Mouse (Mus musculus) CH12.LX (cell line): Measurements from ENCODE around the gene Olfr876. TPM values are rescaled to one million over a fixed set of nuclear protein-coding genes. Genes with fewer than 3 reads are reported as not detected.
A peak's percentile ranks its signal among the peaks of the same experiment; 100 is the strongest.

Source experiments
- DNase-seq: peaks from one replicate; pipeline ENCODE4 v3.0.0-alpha.2; 2013; ENCODE audit errors: extremely low read depth
- H3K27ac ChIP-seq: 2 replicates; pipeline ENCODE4 v1.5.1; 2012; ENCODE audit warnings: low read depth, mild to moderate bottlenecking, control low read depth, moderate library complexity; ENCODE audit not compliant: insufficient read depth
- H3K27me3 ChIP-seq: replicated peaks from 2 replicates; pipeline ENCODE3; 2012; ENCODE audit warnings: inconsistent platforms
- H3K36me3 ChIP-seq, 2 experiments: replicated peaks in 1 of 2; 2 replicates each; pipeline versions ENCODE3 to v1.6.1; 2012; ENCODE audit warnings: inconsistent platforms in 1 of 2, low read length in 1 of 2, mild to moderate bottlenecking in 1 of 2, mixed read lengths in 1 of 2, moderate library complexity in 1 of 2; ENCODE audit not compliant: control insufficient read depth in 1 of 2, insufficient read depth in 1 of 2
- H3K4me1 ChIP-seq, 2 experiments: 2 replicates each; pipeline ENCODE4 v1.6.1; 2012; ENCODE audit warnings: inconsistent platforms in 1 of 2, moderate library complexity in 1 of 2; ENCODE audit not compliant: insufficient read depth in 2 of 2, control insufficient read depth in 1 of 2
- H3K4me2 ChIP-seq: 2 replicates; pipeline ENCODE4 v1.6.1; 2012; ENCODE audit warnings: low read depth, mild to moderate bottlenecking, control low read depth; ENCODE audit not compliant: poor library complexity, insufficient read depth, severe bottlenecking
- H3K4me3 ChIP-seq, 3 experiments: fragments of 150-350 bp in 1 of 3; sonication (generic) in 1 of 3; replicated peaks in 1 of 3; 2 replicates each; pipeline versions ENCODE3 to v1.5.1; 2011 to 2012; ENCODE audit warnings: low read depth in 2 of 3, low read length in 2 of 3, mild to moderate bottlenecking in 2 of 3, moderate library complexity in 2 of 3, control low read depth in 1 of 3, improper control_type of control experiment in 1 of 3, inconsistent platforms in 1 of 3, mixed read lengths in 1 of 3; ENCODE audit not compliant: poor library complexity in 1 of 3
- H3K79me2 ChIP-seq: replicated peaks from 2 replicates; pipeline ENCODE4 v1.6.1; 2012; ENCODE audit warnings: mild to moderate bottlenecking, moderate library complexity; ENCODE audit not compliant: control insufficient read depth, poor library complexity, insufficient read depth, severe bottlenecking; ENCODE audit errors: extremely low read depth
- H3K9ac ChIP-seq: 2 replicates; pipeline ENCODE4 v1.6.1; 2012; ENCODE audit warnings: low read depth, mild to moderate bottlenecking, control low read depth, moderate library complexity; ENCODE audit not compliant: insufficient read depth
- H3K9me3 ChIP-seq: replicated peaks from 2 replicates; pipeline ENCODE3; 2012; ENCODE audit warnings: low read length, inconsistent platforms, mixed read lengths
- BHLHE40 ChIP-seq: IDR thresholded peaks from 2 replicates; pipeline ENCODE4 v1.6.1; 2011; ENCODE audit warnings: mild to moderate bottlenecking, low read depth, low read length, improper control_type of control experiment
- CTCF ChIP-seq, 2 experiments: IDR thresholded peaks in 1 of 2; conservative IDR thresholded peaks in 1 of 2; 2 replicates each; pipeline ENCODE4 v1.5.1; 2011 to 2012; ENCODE audit warnings: low read depth in 2 of 2, low read length in 2 of 2, improper control_type of control experiment in 1 of 2, inconsistent platforms in 1 of 2, mild to moderate bottlenecking in 1 of 2, moderate library complexity in 1 of 2
- E2F4 ChIP-seq: IDR thresholded peaks from 2 replicates; pipeline ENCODE4 v1.6.1; 2011; ENCODE audit warnings: low read depth, low read length, improper control_type of control experiment; ENCODE audit not compliant: insufficient replicate concordance
- EP300 ChIP-seq: IDR thresholded peaks from 2 replicates; pipeline ENCODE4 v1.6.1; 2011; ENCODE audit warnings: low read length, improper control_type of control experiment
- ETS1 ChIP-seq: conservative IDR thresholded peaks from 2 replicates; pipeline ENCODE4 v1.6.1; 2012; ENCODE audit warnings: low read depth, mild to moderate bottlenecking, inconsistent platforms, low read length, improper control_type of control experiment, moderate library complexity
- GABPA ChIP-seq: IDR thresholded peaks from 2 replicates; pipeline ENCODE4 v1.6.1; 2012; ENCODE audit warnings: low read depth, low read length, improper control_type of control experiment, inconsistent platforms; ENCODE audit not compliant: insufficient replicate concordance
- IRF4 ChIP-seq: IDR thresholded peaks from 2 replicates; pipeline ENCODE4 v1.6.1; 2014; ENCODE audit warnings: low read depth, mild to moderate bottlenecking, inconsistent platforms, low read length, improper control_type of control experiment
- JUND ChIP-seq: conservative IDR thresholded peaks from 2 replicates; pipeline ENCODE4 v1.6.1; 2011; ENCODE audit warnings: low read depth, low read length, improper control_type of control experiment
- KAT2A ChIP-seq: IDR thresholded peaks from 2 replicates; pipeline ENCODE4 v1.6.1; 2012; ENCODE audit warnings: low read length, improper control_type of control experiment, inconsistent platforms; ENCODE audit not compliant: insufficient replicate concordance
- MAX ChIP-seq: IDR thresholded peaks from 2 replicates; pipeline ENCODE4 v1.6.1; 2011; ENCODE audit warnings: low read length, improper control_type of control experiment
- MAZ ChIP-seq: IDR thresholded peaks from 2 replicates; pipeline ENCODE4 v1.6.1; 2012; ENCODE audit warnings: low read depth, mild to moderate bottlenecking, inconsistent platforms, low read length, improper control_type of control experiment, moderate library complexity
- NELFE ChIP-seq: IDR thresholded peaks from 2 replicates; pipeline ENCODE4 v1.6.1; 2011; ENCODE audit warnings: low read depth, low read length, improper control_type of control experiment
- NRF1 ChIP-seq: IDR thresholded peaks from 2 replicates; pipeline ENCODE4 v1.6.1; 2014; ENCODE audit warnings: low read depth, mild to moderate bottlenecking, inconsistent platforms, low read length, improper control_type of control experiment, moderate library complexity
- PAX5 ChIP-seq: IDR thresholded peaks from 2 replicates; pipeline ENCODE4 v1.6.1; 2012; ENCODE audit warnings: low read length, inconsistent platforms, mixed read lengths
- POLR2A ChIP-seq: IDR thresholded peaks from 2 replicates; pipeline ENCODE4 v1.6.1; 2011; ENCODE audit warnings: low read depth, mild to moderate bottlenecking, improper control_type of control experiment, low read length
- SIN3A ChIP-seq: IDR thresholded peaks from 2 replicates; pipeline ENCODE4 v1.6.1; 2012; ENCODE audit warnings: low read length, improper control_type of control experiment, inconsistent platforms
- SMC3 ChIP-seq: IDR thresholded peaks from 2 replicates; pipeline ENCODE4 v1.6.1; 2011; ENCODE audit warnings: low read depth, low read length, improper control_type of control experiment
- TBP ChIP-seq: conservative IDR thresholded peaks from 2 replicates; pipeline ENCODE4 v1.6.1; 2011; ENCODE audit warnings: low read depth, low read length, improper control_type of control experiment
- TCF12 ChIP-seq: IDR thresholded peaks from 2 replicates; pipeline ENCODE4 v1.6.1; 2014; ENCODE audit warnings: low read depth, mild to moderate bottlenecking, inconsistent platforms, low read length, improper control_type of control experiment
- USF1 ChIP-seq: IDR thresholded peaks from 2 replicates; pipeline ENCODE4 v1.6.1; 2014; ENCODE audit warnings: low read depth, mild to moderate bottlenecking, inconsistent platforms, low read length, improper control_type of control experiment
- USF2 ChIP-seq: conservative IDR thresholded peaks from 2 replicates; pipeline ENCODE4 v1.6.1; 2011; ENCODE audit warnings: low read depth, low read length, improper control_type of control experiment
- ZC3H11A ChIP-seq: IDR thresholded peaks from 2 replicates; pipeline ENCODE4 v1.6.1; 2012; ENCODE audit warnings: low read depth, mild to moderate bottlenecking, inconsistent platforms, low read length, improper control_type of control experiment
- ZMIZ1 ChIP-seq: IDR thresholded peaks from 2 replicates; pipeline ENCODE4 v1.6.1; 2012; ENCODE audit warnings: low read depth, mild to moderate bottlenecking, inconsistent platforms, low read length, improper control_type of control experiment
- ZNF384 ChIP-seq: IDR thresholded peaks from 2 replicates; pipeline ENCODE4 v1.6.1; 2012; ENCODE audit warnings: low read depth, low read length, improper control_type of control experiment, inconsistent platforms
- dilution Hi-C: fragments of 300-500 bp; cut with MboI; formaldehyde crosslinking; loops from 2 replicates; pipeline ENCODE4 v1.14.3; 2020; ENCODE audit warnings: low sequenced_read_pairs; ENCODE audit not compliant: extremely low pct_unique_long_range_greater_than_20kb, extremely low pct_ligation_motif_present
- in situ Hi-C: fragments of 300-500 bp; cut with MboI; formaldehyde crosslinking; loops from 3 replicates; pipeline ENCODE4 v1.14.3; 2019; ENCODE audit warnings: low sequenced_read_pairs, low pct_ligation_motif_present, low pct_unique_long_range_greater_than_20kb, mixed read lengths
- polyA plus RNA-seq: library from polyadenylated mRNA; unstranded; fragments of >175 nt; gene quantifications from 2 replicates; pipeline ENCODE4 v1.2.1, GENCODE M21; 2012; ENCODE audit warnings: low read depth; ENCODE audit not compliant: insufficient read length
- total RNA-seq, 2 experiments: library from RNA; depleted of rRNA; stranded (reverse); fragments of 300-350 nt in 1 of 2; fragments of >200 nt in 1 of 2; gene quantifications; 2 replicates each; pipeline ENCODE4 v1.2.3; 2012 to 2014

Olfr876 gene
- total and polyA plus RNA-seq, 3 experiments: not detected

GRCm38 (mm10) chr9:37807235-37807634 is 4.4 kb downstream of the Olfr876 start:
- TF ChIP-seq E2F4 (no peak), EP300 (0 out of 2 replicates have a peak, but pooled peaks have one; percentile 13)
- Histone ChIP-seq H3K79me2 (no peaks in the 10 kb centered on the region), H3K4me3 (no peak overlapping the region), H3K9ac (no peak overlapping the region), H3K4me2 (no peak overlapping the region), H3K27ac (no peak overlapping the region), H3K9me3 (no peaks in the 10 kb centered on the region), H3K36me3 (no peaks in the 10 kb centered on the region), H3K4me1 (peaks cover 0 to 13% of the 10 kb centered on the region in 2 experiments; a peak in 2 of 4 replicates), H3K27me3 (no peaks in the 10 kb centered on the region)
- peak; percentile 28 for DNase-seq
- dilution Hi-C loops: no loop called here
- in situ Hi-C loops: no loop called here

- in situ Hi-C loops: no loop called here
- no peak for DNase-seq
- dilution Hi-C loops: no loop called here
These were observed 5.6 kb downstream of the Olfr876 start for GRCm38 (mm10) chr9:37808456-37808855.

GRCm38 (mm10) chr9:37808976-37809375 is 6.1 kb downstream of the Olfr876 start:
- Histone ChIP-seq H3K4me1 (peaks cover 0 to 13% of the 10 kb centered on the region in 2 experiments; a peak in 2 of 4 replicates), H3K27ac (no peak overlapping the region), H3K27me3 (no peaks in the 10 kb centered on the region), H3K4me2 (no peak overlapping the region), H3K4me3 (no peak overlapping the region), H3K79me2 (no peaks in the 10 kb centered on the region), H3K9me3 (no peaks in the 10 kb centered on the region), H3K36me3 (no peaks in the 10 kb centered on the region), H3K9ac (no peak overlapping the region)
- dilution Hi-C loops: no loop called here
- in situ Hi-C loops: no loop called here
- no peak for TF ChIP-seq NELFE
- TF ChIP-seq CTCF (conservative IDR thresholded peaks at IDR 0.05 in 1 of 2, IDR thresholded peaks at IDR 0.05 in 1 of 2; ENCODE audit: low read depth in 2 of 2, low read length in 2 of 2): no peak
- no peak for TF ChIP-seq ZC3H11A
- TF ChIP-seq KAT2A: no peak
- TF ChIP-seq TBP: no peak
- no peak for TF ChIP-seq ZMIZ1
- TF ChIP-seq SMC3: no peak
- no peak for TF ChIP-seq JUND
- no peak for TF ChIP-seq TCF12
- no peak for TF ChIP-seq E2F4
- no peak for TF ChIP-seq BHLHE40
- TF ChIP-seq PAX5: no peak
- no peak for TF ChIP-seq POLR2A
- no peak for TF ChIP-seq EP300
- TF ChIP-seq ETS1: no peak
- TF ChIP-seq NRF1: no peak
- TF ChIP-seq IRF4: no peak
- no peak for DNase-seq

More at GRCm38 (mm10) chr9:37808456-37808855, 5.6 kb downstream of the Olfr876 start:
- Histone ChIP-seq H3K9ac (no peak overlapping the region), H3K4me3 (no peak overlapping the region), H3K36me3 (no peaks in the 10 kb centered on the region), H3K27me3 (no peaks in the 10 kb centered on the region), H3K9me3 (no peaks in the 10 kb centered on the region), H3K4me2 (no peak overlapping the region), H3K27ac (no peak overlapping the region), H3K79me2 (no peaks in the 10 kb centered on the region), H3K4me1 (peaks cover 0 to 13% of the 10 kb centered on the region in 2 experiments; a peak in 2 of 4 replicates)
- TF ChIP-seq GABPA: no peak
- no peak for TF ChIP-seq TCF12
- TF ChIP-seq SIN3A: no peak
- no peak for TF ChIP-seq USF2
- TF ChIP-seq E2F4: no peak
- no peak for TF ChIP-seq TBP
- no peak for TF ChIP-seq MAX
- no peak for TF ChIP-seq ETS1
- TF ChIP-seq POLR2A: no peak
- no peak for TF ChIP-seq MAZ
- no peak for TF ChIP-seq USF1
- no peak for TF ChIP-seq NRF1
- no peak for TF ChIP-seq ZNF384
